Mouse (Mus musculus) left cerebral cortex, postnatal 14 days (tissue): ENCODE measurements around the gene Ncoa3. TPM values are rescaled to one million over a fixed set of nuclear protein-coding genes. Genes with fewer than 3 reads are reported as not detected.

Experiments used
- DNase-seq, 2 experiments: peaks; one replicate each; pipeline ENCODE4 v3.0.0; 2021 to 2022; ENCODE audit warnings: low spot score in 2 of 2, mixed read lengths in 1 of 2
- intact Hi-C: fragments of 180-260 bp; cut with DNase I; formaldehyde crosslinking; loops from one replicate; pipeline ENCODE4 v1.15.1; 2025
- total RNA-seq, 2 experiments: library from RNA; stranded (reverse); gene quantifications; 2 replicates each; pipeline ENCODE4 v1.2.3; 2021

The Ncoa3 gene
- total RNA-seq, 2 experiments from 2014 or later = 32.0 to 34.7 TPM

DNA sequence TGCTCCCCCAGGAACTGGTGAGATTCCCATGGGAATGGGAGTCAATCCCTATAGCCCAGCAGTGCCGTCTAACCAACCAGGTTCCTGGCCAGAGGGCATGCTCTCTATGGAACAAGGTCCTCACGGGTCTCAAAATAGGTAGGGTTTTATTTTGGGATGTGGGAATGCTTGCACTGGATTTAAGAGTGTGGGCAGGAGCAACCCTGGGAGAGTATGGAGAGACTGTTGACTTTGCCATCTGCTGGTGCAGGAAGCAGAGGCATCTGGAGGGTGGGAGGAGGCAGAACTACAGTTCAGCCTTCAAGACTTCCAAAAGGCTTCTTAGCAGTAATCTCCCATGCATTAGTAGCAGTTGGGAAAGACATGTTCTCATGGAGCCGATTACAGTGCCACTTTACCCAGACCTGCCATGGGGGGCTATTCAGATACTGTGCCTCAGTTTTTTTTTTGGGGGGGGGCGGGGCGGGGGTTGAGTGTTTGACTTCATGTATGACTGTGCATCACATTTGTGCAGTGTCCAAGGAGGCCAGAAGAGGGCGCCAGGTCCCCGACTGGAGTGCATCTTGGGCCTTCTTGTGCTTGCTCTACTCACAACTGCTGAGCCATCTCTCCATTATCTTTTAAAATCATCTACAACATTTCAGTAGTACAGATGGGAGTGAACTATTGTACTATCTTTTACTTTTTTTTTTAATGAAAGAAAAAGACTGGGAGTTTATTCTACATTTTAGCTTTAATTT is 67.4 kb downstream of the Ncoa3 start:
- intact Hi-C loops = loop anchor here (10.0 kb wide), 1 partner anchor 535 kb away; no protein-coding TSS in a partner anchor
- peak; percentile 65 to 79 for DNase-seq

DNA sequence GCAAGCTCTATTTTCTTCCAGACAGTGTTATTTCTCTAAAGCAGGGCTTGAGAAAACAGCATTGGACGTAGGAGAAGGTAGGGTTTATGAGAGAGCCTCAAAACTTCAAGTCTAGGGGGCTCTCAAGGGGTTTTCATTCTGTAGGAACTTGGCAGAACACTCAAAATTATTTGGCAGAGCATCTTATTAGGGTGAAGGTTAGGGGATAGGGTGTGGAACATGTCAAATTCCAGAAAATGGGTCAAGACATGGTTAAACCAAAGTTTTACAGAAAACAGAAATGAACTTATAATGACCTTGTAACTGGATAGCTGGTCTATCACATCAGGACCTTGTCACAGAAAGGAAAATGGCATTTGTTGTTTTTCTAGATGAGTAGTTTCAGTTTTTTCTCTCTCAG is 69.6 kb downstream of the Ncoa3 start:
- no peak for DNase-seq
- intact Hi-C loops = no loop called here

DNA sequence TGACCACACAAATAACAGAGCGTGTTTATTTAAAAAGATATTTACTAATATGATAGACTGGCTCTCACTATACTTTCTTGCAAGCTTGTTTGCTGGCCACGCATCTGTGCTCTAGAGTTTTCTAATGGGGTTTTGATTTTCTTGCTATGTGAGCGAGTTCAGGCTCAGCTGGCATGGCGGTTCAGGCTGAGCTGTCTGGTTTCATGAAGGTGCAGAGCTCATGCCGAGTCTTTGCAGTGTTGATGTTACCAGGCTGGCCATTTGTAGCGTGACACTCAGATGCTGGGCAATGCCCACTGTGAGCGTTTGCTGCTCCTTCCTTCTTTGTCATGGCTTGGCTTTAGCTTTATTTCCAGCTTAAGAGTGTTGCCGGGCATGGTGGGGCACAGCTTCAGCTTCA is 70.0 kb downstream of the Ncoa3 start:
- DNase-seq = no peak
- intact Hi-C loops = no loop called here

DNA sequence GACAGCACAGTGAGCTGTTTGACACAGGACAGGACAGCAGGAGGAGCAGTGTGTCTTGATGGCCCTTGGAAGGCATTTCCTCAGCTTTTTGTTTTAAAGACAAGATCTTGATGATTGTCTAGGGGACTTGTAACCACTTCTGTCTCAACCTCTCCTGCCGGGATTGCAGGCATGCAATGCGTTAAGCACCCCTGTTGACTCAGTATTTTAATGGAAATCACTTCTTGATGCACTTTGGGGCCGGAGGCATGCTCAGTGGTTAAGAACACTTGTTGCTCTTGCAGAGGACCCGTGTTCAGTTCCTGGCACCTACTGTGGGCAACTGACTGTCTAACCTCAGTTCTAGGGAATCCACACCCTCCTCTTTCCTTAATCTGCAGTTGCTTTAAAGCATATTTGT is 74.0 kb downstream of the Ncoa3 start:
- intact Hi-C loops = no loop called here
- DNase-seq = no peak

DNA sequence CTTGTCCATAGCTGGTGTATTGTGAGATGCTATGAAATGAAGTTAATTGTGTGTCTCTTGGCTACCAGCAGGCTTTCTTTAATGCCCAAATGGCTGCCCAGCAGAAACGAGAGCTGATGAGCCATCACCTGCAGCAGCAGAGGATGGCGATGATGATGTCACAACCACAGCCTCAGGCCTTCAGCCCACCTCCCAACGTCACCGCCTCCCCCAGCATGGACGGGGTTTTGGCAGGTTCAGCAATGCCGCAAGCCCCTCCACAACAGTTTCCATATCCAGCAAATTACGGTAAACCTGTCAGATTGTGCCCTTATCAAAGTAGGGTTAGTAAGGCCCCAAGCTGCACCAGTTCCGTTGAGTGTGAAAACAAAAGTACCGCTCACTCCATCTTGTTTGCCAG is 75.8 kb downstream of the Ncoa3 start:
- intact Hi-C loops = no loop called here

DNA sequence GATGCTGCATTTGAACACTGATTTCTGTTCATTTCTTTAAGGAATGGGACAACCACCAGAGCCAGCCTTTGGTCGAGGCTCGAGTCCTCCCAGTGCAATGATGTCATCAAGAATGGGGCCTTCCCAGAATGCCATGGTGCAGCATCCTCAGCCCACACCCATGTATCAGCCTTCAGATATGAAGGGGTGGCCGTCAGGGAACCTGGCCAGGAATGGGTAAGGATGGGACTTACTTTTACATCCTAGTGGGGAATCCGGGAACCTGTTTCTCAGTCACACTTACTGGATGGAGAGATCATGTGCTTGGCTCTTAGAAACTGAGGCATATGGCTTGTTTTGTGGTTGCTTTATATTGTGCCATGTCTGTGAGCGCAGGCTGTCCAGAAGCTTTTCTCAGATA is 76.7 kb downstream of the Ncoa3 start:
- intact Hi-C loops = no loop called here
- DNase-seq = no peak

More for the DNA sequence above, 75.8 kb downstream of the Ncoa3 start:
- DNase-seq = no peak

DNA sequence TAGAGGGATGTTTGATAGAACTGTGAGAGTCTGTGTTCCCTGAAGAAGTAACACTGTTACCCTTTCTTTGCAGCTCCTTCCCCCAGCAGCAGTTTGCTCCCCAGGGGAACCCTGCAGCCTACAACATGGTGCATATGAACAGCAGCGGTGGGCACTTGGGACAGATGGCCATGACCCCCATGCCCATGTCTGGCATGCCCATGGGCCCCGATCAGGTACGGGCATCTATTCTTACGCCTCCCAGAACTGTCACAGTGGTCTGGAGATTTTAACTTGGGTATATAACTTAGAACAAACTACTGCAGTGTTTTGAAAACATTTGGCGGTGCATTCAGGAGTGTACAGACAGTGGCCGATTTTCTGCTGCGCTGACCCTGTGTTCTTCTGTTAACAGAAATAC is 77.3 kb downstream of the Ncoa3 start:
- no peak for DNase-seq
- intact Hi-C loops = no loop called here

DNA sequence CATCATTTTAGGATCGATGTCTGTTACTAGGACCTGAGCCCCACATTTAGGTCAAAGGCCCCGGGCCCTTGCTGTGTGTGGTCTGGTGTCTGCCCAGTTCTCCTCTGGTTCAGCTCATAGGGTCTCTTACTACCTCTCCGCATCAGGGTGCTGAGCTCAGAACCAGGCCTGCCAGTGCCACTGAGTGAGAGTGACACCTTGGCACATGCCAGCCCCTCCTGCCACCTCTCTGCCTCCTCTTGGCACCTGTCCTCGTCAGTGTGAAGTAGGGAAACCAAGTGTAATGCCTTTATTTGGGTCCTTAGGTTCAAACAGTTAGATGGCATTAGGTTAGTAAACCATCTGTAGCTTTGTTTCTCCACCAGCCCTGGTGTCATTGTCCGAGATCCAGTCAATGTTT is 79.0 kb downstream of the Ncoa3 start:
- DNase-seq = no peak
- intact Hi-C loops = no loop called here

DNA sequence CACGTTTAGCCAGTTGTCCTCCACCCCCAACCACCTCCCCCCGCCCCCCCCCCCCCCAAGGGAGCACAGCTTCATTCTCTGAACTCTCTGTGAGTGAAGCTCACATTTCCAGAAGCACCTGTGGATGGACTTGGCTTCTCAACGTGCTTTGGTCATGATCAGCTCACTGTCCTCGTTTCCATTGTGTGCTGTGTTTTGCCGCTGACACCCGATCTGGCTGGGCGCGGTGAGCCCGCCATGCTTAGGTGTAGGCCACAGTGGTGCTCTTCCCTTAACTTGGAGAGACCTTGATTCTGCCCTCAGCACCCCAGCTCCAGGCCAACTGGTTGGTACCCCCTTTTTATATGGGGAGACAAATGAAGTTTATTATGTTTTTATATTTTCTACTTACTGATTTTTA is 79.5 kb downstream of the Ncoa3 start:
- no peak for DNase-seq
- intact Hi-C loops = no loop called here

DNA sequence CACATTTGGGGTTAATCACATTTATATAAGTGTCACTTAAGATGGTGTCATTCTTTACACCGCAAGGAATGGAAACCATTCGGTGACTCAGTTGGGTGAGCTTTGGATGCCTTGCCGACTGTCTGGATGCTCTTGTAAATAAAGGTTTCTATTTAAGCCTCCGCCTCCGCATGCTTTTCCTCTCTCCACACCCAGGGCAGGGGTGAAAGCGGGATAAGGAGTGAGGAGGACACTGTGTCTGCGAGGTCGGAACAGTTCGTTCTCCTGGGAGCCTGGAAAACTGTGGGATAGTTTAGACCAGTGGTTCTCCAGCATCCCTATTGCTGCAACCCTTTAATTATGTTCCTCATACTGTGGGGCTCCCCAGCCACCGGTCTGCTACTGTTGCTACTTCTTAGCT is 80.6 kb downstream of the Ncoa3 start:
- intact Hi-C loops = no loop called here
- no peak for DNase-seq

DNA sequence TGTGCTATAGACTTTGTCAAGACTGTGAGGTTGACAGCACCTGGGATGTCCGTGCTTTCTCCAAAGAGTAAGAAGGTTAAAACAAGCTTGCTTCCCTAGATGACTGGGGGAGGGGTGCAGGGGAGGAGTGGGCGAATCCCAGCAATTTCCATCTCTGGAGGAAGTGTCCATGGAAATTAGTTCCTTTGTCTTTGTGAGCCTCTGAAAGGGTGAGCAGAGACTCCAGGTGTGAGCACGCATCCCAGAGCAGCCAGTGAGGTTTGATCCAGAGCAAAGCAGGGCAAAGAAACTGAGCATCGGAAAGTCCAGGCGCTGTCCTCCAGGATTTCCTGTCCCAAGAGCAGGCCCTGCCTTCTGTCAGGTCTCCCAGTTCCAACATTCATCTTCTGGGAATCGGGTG is 81.9 kb downstream of the Ncoa3 start:
- intact Hi-C loops = no loop called here
- no peak for DNase-seq

DNA sequence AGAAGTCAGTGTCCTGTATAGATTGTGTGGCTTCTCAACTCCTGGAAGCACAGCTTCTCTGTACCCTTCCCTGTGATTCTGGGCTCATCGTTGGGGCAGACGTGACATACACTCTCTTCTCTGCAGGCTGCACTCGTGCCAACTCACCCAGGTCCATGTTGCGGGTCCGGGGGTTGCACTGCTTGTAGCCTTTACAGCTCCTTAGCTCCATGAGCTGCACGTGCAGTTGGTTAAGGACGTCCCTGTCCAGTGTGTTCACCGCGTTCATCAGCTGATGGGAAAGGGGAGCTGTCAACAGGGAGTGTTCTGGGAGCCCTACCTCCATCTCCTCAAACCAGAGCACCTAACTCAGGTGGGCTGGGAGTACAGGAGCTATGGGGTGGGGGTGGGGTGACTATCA is 84.9 kb downstream of the Ncoa3 start:
- no peak for DNase-seq
- intact Hi-C loops = no loop called here

DNA sequence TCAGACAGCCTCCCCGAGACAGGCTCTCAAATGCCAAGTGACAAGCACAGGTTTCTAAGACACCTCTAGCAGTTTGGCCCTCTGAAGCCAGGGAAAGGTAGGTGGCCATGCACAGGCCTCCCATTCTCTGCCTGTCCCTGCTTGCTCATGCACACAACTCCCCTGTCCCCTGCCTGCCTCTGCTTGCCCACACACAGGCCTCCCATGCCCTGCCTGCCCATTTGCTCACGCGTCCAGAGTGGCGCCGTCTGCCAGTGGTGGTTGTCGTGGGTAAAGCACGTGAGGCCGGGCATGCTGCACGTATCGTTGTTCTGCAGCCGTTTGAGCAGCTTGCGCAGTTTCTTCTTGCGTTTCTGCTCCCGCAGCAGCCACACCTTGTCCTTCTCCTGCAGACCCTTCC is 86.8 kb downstream of the Ncoa3 start:
- intact Hi-C loops = no loop called here
- no peak for DNase-seq

DNA sequence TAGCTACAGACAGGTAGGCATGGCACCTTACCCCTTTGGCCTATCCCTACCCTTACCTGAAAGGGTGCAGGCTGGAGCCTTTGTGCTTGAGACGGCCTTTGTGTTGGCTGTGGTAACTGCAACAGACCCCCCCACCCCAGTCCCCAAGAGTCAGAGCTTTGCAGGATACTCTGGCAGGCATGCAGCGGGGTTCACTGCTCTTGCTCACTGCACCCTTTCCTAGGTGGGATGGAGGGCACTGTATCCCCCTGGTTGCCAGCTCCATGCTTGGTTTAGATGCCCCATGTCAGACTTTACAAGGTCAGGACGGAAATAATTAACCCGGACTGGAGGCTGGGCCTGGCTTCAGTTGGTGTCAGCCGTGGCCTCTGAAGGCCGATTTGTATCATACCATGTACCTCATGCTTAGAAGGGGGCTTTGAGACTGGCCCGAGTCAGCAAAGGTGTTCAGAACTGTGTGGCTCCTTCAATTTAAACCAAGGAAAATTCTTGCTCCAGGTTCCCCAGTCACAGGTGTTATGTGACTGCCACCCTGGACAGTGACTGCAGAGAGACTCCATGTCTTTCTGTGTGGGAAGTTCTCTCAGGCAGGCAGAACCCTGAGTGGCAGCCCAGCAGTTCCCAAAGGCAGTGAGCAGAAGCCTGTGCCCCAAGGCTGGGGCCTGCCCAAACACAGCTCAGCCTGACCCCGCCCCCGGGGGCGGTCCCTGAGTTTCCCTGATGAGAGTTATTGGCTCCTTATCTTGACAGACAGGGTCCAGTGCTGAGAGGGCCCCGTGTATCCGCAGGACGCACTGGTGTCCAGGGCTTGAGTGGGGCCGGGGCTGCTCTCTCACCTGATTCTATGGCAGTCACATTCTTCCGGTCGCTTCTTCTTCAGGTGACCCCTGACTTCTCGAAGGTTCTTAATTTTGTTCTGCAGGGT is 87.8 kb downstream of the Ncoa3 start:
- intact Hi-C loops = no loop called here
- DNase-seq = peak in 1 of 2 experiments; percentile 47

DNA sequence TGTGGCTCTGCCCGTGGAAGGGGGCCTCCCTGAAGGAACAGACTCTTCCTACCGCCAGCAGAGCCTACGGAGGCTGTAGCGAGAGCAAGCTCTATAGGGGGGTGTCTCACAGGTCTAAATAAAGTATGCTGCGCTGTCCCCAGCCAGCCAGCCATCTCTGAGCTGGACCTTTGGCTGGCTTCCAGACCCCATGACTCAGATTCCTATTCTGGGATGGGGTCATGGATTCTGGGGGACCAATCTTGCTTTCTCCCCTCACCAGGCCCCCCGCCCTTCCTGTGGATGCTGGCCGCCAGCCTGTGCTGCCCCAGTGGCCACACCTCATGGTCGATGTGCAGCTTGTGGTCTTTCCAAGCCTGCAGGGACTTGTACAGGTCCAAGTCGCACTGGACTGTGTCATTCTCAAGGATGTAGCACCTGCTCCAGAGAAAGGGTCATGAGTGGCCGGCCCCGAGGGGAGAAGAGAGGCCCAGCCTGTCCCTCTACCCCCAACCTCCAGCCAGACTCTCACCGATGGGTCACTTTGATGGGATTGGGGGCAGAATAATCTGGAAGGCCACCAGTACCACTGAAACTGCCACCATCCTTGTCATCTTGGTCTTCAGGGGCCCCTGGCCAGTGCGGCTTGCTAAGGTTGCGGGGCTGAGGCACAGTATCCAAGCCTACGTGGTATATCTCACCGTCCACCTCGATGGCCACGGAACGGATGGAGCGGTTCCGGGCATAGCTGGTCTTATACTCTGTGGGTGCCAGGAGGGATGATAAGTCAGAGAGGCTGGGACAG is 88.7 kb downstream of the Ncoa3 start:
- intact Hi-C loops = no loop called here

DNA sequence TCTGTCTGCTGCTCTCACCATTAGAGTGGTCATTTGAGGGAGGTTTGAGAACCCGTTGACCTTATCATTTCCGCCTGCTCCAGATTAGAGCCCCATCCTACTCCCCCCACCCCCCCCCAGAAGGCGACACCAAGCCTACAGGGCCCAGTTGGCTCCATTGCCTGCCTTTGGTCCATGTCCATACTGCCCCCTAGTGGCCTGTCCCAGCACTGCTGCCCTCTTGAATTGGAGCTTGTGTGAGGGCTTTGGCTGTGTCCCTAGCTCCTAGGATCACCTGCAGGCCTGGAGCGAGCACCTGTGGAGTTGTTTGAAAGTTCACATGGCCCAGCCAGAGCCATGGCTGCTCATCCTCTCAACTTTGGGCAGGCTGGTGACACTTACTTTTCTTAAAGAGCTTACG is 89.8 kb downstream of the Ncoa3 start:
- DNase-seq = peak; percentile 77 to 82
- intact Hi-C loops = no loop called here

More for the DNA sequence above, 88.7 kb downstream of the Ncoa3 start:
- DNase-seq = no peak

DNA sequence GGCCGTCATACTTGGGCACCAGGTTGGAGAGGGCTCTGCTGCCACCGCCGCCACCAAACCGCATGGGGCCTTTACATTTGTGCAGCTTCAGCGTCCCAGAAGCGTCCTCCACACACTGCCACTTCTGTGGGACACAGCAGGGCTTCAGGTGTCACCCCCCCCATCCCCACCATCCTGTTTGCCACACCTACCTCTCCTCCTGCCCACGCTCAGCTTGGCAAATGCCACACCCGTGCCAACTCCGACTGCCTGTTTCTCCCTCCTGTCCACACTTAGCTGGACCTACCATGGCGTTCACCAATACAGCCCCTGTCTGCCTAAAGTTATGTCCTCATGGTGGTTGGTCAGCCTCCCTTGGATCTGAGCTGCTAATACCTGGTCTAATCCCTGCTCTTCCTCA is 90.2 kb downstream of the Ncoa3 start:
- intact Hi-C loops = no loop called here
- DNase-seq = no peak

DNA sequence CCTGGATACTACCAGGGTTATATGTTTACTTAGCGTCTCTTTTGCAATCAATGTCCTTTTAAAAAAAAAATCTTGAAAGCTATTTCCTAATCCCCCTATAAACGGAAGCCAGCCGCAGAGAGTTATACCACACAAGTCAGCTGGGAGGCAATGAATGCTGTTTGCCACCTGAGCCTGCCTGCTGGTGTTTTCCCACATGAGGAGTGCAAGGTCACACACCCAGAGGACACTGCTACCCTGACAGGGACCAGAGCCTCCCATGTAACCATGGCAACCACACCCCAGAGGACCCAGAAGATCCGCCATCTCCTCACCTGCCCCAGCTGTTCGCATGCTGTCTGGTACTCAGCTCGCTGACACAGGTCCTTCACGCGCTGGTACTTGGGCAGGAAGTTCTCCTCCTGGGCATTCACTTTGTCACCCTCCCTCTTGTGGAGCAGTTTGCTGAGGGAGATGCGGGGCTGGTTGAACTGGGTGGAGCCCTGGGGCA is 91.2 kb downstream of the Ncoa3 start:
- intact Hi-C loops = loop anchor here (2.0 kb wide), 1 partner anchor 481 kb away; no protein-coding TSS in a partner anchor
- DNase-seq = no peak

DNA sequence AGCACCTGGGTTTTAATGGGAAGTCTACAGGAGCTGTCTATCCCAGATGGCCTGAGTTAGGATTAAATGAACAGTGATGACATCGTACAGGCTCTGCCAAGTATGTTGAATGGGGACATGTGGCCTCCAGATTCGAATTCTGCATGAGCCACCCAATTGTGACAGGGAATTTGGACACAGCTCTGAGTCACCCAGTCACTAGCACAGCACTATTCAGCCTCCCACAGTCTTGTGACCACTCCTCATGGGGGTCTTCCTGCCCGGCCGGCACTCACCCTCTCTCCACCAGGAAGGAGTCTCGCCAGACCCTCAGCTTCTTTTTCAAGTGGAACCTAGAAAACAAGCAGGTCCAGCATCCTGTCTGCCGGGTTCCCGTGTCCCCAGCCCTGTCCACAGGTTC is 91.7 kb downstream of the Ncoa3 start:
- intact Hi-C loops = loop anchor here (2.0 kb wide), 1 partner anchor 481 kb away; no protein-coding TSS in a partner anchor
- DNase-seq = no peak

DNA sequence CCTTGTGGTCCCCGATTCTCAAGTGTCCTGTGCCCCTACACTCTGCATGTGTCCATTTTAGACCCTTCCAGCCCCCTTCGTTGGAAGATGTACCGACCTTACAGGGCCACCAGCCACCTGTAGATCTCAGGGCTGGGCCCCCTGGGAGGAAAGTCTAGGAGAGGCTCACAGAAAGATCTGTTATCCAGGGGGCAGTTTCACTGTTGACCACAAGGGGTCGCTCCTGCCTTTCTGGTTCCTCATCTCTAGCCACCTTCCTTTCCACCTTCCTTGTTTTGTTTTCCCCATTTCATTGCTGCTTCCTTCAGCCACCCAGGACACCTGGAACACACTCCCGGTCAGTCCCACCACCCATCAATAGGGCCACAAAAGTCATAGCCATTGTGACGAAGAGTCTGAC is 92.5 kb downstream of the Ncoa3 start:
- peak; percentile 75 to 80 for DNase-seq
- intact Hi-C loops = loop anchor here (2.0 kb wide), 1 partner anchor 480 kb away; no protein-coding TSS in a partner anchor
